Mouse (Mus musculus): ENCODE results near the gene Orai1. TPM values are rescaled to one million over a fixed set of nuclear protein-coding genes. Genes with fewer than 3 reads are reported as not detected.
A peak's percentile ranks its signal among the peaks of the same experiment; 100 is the strongest.

Orai1 gene
- total and polyA plus RNA-seq, 2 experiments from 2014 or later = 14.8 to 24.0 TPM

DNA sequence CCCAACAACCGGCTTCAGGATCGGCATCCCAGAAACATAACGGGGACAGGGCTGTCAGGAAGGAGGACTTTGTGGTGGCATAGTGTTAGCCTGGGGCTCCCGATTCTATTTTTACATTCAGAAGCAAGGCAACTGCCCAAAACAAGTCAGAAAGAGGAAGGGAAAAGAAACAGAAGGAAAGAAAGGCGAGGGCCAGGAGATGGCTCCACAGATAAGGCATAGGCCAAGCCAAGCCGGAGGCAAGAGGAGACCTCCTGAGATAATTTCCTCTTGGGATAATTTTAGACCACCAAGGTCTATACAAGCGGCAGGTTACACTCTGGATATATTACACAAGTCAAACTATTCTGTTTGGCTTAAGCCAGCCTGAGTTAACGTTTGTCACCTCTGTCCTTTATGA lies 35.9 kb upstream of the Orai1 start:
- Histone ChIP-seq H3K27me3 (ENCODE audit: insufficient read depth, low read length) (no peaks in the 10 kb centered on the region), H3K9me3 (ENCODE audit: low read length) (no peaks in the 10 kb centered on the region), H3K4me1 (ENCODE audit: insufficient read depth, low read length) (no peaks in the 10 kb centered on the region), H3K4me2 (ENCODE audit: low read depth, low read length, poor library complexity, severe bottlenecking) (no peak overlapping the region), H3K27ac (ENCODE audit: low read depth, low read length) (no peak overlapping the region), H3K9ac (replicated peaks; ENCODE audit: low read length, poor library complexity, severe bottlenecking) (no peak overlapping the region), H3K36me3 (ENCODE audit: insufficient read depth, low read length) (no peaks in the 10 kb centered on the region), H3K4me3 (ENCODE audit: low read depth, low read length) (no peak overlapping the region)
- TF ChIP-seq CTCF (IDR thresholded peaks at IDR 0.05) = no peak
- ATAC-seq (ENCODE audit: low FRiP score) (no peak), DNase-seq (ENCODE audit: low spot score) (no peak)
- 86% methylated on average over 8 of the region's 8 CpGs for WGBS

DNA sequence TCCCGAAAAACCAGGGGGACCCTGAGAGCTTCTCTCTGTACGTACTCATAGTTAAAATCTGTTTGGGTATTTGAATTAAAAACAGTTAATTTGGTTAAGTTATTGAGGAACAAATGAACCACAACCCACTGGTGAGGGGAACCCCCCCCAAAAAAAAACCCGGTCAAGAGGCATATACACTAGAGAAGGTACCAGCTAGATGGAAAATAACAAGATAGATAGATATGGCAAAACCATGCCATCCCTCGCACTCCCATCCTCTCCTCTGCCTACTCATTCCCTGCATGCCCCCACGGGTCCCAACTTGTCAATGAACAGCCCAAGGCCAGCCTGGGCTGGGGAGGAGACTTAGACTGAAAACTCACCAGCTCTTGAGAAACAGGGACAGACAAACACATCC lies 30.4 kb upstream of the Orai1 start:
- peaks cover 7% of the 10 kb centered on the region; the same call in 1 of the 2 replicates for H3K4me1 ChIP-seq (ENCODE audit: insufficient read depth, low read length)
- no peak overlapping the region for H3K4me2 ChIP-seq (ENCODE audit: low read depth, low read length, poor library complexity, severe bottlenecking)
- H3K27ac ChIP-seq (ENCODE audit: low read depth, low read length) = no peak overlapping the region
- H3K4me3 ChIP-seq (ENCODE audit: low read depth, low read length) = no peak overlapping the region
- H3K27me3 ChIP-seq (ENCODE audit: insufficient read depth, low read length) = no peaks in the 10 kb centered on the region; the same call in 1 of the 2 replicates
- H3K9me3 ChIP-seq (ENCODE audit: low read length) = no peaks in the 10 kb centered on the region
- H3K9ac ChIP-seq (replicated peaks; ENCODE audit: low read length, poor library complexity, severe bottlenecking) = no peak overlapping the region
- no peak for DNase-seq (ENCODE audit: low spot score)
- no peaks in the 10 kb centered on the region for H3K36me3 ChIP-seq (ENCODE audit: insufficient read depth, low read length)
- no peak for TF ChIP-seq CTCF (IDR thresholded peaks at IDR 0.05)
- 78% methylated on average over 5 of the region's 5 CpGs for WGBS
- no peak for ATAC-seq (ENCODE audit: low FRiP score)

DNA sequence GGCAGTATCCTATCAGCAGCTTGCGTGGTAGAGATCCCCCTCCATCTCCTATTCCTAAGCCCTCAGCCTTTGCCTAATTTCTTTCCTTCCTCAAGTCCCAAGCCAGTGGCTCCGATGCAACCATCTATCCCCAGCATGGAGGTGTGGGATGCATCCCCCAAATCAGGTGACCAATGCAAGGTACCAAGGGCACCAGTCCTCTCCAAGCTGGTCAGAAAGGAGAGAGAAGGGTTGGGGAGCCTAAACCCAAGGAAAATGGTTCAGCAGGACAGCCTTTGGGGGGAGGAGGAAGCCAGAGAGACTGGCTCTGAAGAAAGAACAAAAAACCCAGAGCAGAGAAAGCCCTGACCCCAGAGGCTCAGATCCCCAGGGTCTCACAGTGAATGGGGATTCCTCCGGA lies 29.6 kb upstream of the Orai1 start:
- Histone ChIP-seq H3K27ac (ENCODE audit: low read depth, low read length) (no peak overlapping the region), H3K4me2 (ENCODE audit: low read depth, low read length, poor library complexity, severe bottlenecking) (no peak overlapping the region), H3K27me3 (ENCODE audit: insufficient read depth, low read length) (no peaks in the 10 kb centered on the region; the same call in 1 of the 2 replicates), H3K4me1 (ENCODE audit: insufficient read depth, low read length) (peaks cover 7% of the 10 kb centered on the region; the same call in 1 of the 2 replicates), H3K9me3 (ENCODE audit: low read length) (no peaks in the 10 kb centered on the region), H3K36me3 (ENCODE audit: insufficient read depth, low read length) (no peaks in the 10 kb centered on the region), H3K4me3 (ENCODE audit: low read depth, low read length) (no peak overlapping the region), H3K9ac (replicated peaks; ENCODE audit: low read length, poor library complexity, severe bottlenecking) (no peak overlapping the region)
- WGBS = 42% methylated on average over 3 of the region's 3 CpGs
- DNase-seq (ENCODE audit: low spot score) (no peak), ATAC-seq (ENCODE audit: low FRiP score) (no peak)
- TF ChIP-seq CTCF (IDR thresholded peaks at IDR 0.05) = no peak

DNA sequence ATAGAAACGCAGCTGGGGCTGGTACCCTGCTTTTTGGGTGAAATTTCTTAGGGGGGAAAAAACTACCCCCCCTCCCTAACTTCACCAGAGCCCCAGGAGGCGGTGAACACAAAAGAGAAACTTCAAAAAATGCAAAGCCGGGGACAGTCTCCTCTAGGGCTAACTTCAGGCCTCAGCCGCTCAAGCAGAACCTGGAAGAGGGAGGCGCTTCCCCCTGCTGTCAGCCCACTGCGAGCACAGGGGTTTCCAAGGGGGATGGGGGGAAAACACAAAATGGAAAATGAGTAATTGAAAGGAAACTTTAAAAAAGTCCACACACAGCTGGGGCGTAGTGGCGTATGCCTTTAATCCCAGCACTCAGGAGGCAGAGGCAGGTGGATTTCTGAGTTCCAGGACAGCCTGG lies 28.8 kb upstream of the Orai1 start:
- H3K4me2 ChIP-seq (ENCODE audit: low read depth, low read length, poor library complexity, severe bottlenecking) = no peak overlapping the region

DNA sequence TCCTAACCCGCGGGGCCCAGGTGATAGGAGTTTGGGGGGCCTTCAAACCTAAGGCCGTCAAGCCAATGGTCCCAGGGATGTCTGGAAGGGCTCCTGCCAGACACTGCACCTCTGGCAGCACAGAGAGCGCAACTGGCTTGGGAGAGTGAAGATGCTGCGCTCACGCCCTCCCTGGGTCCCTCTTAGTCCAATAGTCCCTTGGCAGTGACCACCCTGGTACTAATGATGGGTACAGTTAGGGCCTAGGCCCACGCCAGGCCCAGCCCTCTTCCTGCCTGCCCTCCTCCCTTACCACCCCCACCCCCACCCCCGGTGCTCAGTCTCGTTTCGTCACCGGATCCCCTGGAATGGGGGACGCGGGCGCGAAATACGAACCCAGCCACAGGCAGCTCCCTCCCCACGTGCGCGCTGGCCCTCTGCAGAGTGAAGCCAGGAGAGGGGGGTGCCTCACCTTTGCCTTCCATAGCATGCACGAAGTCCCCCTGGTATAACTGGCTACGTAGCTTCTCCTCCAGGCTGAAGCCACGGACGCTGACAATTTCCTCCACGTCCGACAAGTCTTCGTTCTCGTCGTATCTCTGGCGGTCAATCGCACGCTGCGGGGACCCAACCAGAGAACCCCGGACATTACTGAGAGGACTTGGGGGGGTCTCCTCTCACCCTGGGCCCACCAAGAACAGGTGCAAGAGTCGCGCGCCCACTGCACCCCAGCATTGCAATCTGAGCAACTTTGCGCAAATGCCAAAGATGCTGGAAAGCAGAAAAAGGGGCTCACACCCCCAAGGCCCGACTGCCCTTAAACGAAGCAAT lies 27.5 kb upstream of the Orai1 start:
- no peaks in the 10 kb centered on the region for H3K36me3 ChIP-seq (ENCODE audit: insufficient read depth, low read length)
- H3K27me3 ChIP-seq (ENCODE audit: insufficient read depth, low read length) = no peaks in the 10 kb centered on the region; the same call in 1 of the 2 replicates
- no peak overlapping the region for H3K27ac ChIP-seq (ENCODE audit: low read depth, low read length)
- H3K9me3 ChIP-seq (ENCODE audit: low read length) = no peaks in the 10 kb centered on the region
- 5% methylated on average over 39 of the region's 39 CpGs for WGBS
- H3K4me2 ChIP-seq (ENCODE audit: low read depth, low read length, poor library complexity, severe bottlenecking) = peak overlapping the region; percentile 96
- H3K4me3 ChIP-seq (ENCODE audit: low read depth, low read length) = peak overlapping the region; percentile 67
- H3K9ac ChIP-seq (replicated peaks; ENCODE audit: low read length, poor library complexity, severe bottlenecking) = peak overlapping the region; percentile 65
- ATAC-seq (ENCODE audit: low FRiP score) (peak; percentile 31; the same call in 1 of the 2 replicates), DNase-seq (ENCODE audit: low spot score) (peak; percentile 19)
- no peak for TF ChIP-seq CTCF (IDR thresholded peaks at IDR 0.05)
- H3K4me1 ChIP-seq (ENCODE audit: insufficient read depth, low read length) = peaks cover 7% of the 10 kb centered on the region; the same call in 1 of the 2 replicates

More for the DNA sequence above, 28.8 kb upstream of the Orai1 start:
- ATAC-seq (ENCODE audit: low FRiP score) = no peak
- no peaks in the 10 kb centered on the region for H3K9me3 ChIP-seq (ENCODE audit: low read length)
- no peak for DNase-seq (ENCODE audit: low spot score)
- 29% methylated on average over 8 of the region's 8 CpGs for WGBS
- H3K27ac ChIP-seq (ENCODE audit: low read depth, low read length) = no peak overlapping the region
- H3K36me3 ChIP-seq (ENCODE audit: insufficient read depth, low read length) = no peaks in the 10 kb centered on the region
- no peak overlapping the region for H3K9ac ChIP-seq (replicated peaks; ENCODE audit: low read length, poor library complexity, severe bottlenecking)
- peaks cover 7% of the 10 kb centered on the region; the same call in 1 of the 2 replicates for H3K4me1 ChIP-seq (ENCODE audit: insufficient read depth, low read length)
- H3K27me3 ChIP-seq (ENCODE audit: insufficient read depth, low read length) = no peaks in the 10 kb centered on the region; the same call in 1 of the 2 replicates
- H3K4me3 ChIP-seq (ENCODE audit: low read depth, low read length) = no peak overlapping the region
- no peak for TF ChIP-seq CTCF (IDR thresholded peaks at IDR 0.05)
